Mouse (Mus musculus): ENCODE data around the gene Fam120a.

Fam120a gene

GRCm38 (mm10) chr13:48858779-48859178, 109.0 kb downstream of the Fam120a start:
- DNase-seq (ENCODE audit: extremely low read depth, low read depth), result no peak

- DNase-seq (ENCODE audit: extremely low read depth, low read depth), result no peak
Observed at GRCm38 (mm10) chr13:48858054-48858453, 109.8 kb downstream of the Fam120a start.

- DNase-seq (ENCODE audit: extremely low read depth, low read depth), result no peak
Observed at GRCm38 (mm10) chr13:48857246-48857932, 110.4 kb downstream of the Fam120a start.

- DNase-seq (ENCODE audit: extremely low read depth, low read depth), result no peak
Observed at GRCm38 (mm10) chr13:48853947-48854346, 113.9 kb downstream of the Fam120a start.

GRCm38 (mm10) chr13:48853475-48853874, 114.3 kb downstream of the Fam120a start:
- no peak for DNase-seq (ENCODE audit: extremely low read depth, low read depth)

GRCm38 (mm10) chr13:48852859-48853258, 115.0 kb downstream of the Fam120a start:
- DNase-seq (ENCODE audit: extremely low read depth, low read depth), result no peak

GRCm38 (mm10) chr13:48851719-48852118, 116.1 kb downstream of the Fam120a start:
- no peak for DNase-seq (ENCODE audit: extremely low read depth, low read depth)

GRCm38 (mm10) chr13:48850771-48851170, 117.0 kb downstream of the Fam120a start:
- no peak for DNase-seq (ENCODE audit: extremely low read depth, low read depth)

- no peak for DNase-seq (ENCODE audit: extremely low read depth, low read depth)
Observed at GRCm38 (mm10) chr13:48850326-48850725, 117.5 kb downstream of the Fam120a start.

- no peak for DNase-seq (ENCODE audit: extremely low read depth, low read depth)
Observed at GRCm38 (mm10) chr13:48849155-48849554, 118.7 kb downstream of the Fam120a start.

GRCm38 (mm10) chr13:48845308-48845707, 122.5 kb downstream of the Fam120a start:
- peak; percentile 98 for DNase-seq (ENCODE audit: extremely low read depth, low read depth)

- no peak for DNase-seq (ENCODE audit: extremely low read depth, low read depth)
Observed at GRCm38 (mm10) chr13:48843530-48843929, 124.3 kb downstream of the Fam120a start.

- no peak for DNase-seq (ENCODE audit: extremely low read depth, low read depth)
Observed at GRCm38 (mm10) chr13:48841905-48842592, 125.8 kb downstream of the Fam120a start.

GRCm38 (mm10) chr13:48838284-48838683, 129.5 kb downstream of the Fam120a start:
- peak; percentile 36 for DNase-seq (ENCODE audit: extremely low read depth, low read depth)

GRCm38 (mm10) chr13:48837537-48837936, 130.3 kb downstream of the Fam120a start:
- no peak for DNase-seq (ENCODE audit: extremely low read depth, low read depth)

- DNase-seq (ENCODE audit: extremely low read depth, low read depth), result no peak
Observed at GRCm38 (mm10) chr13:48830528-48831250, 137.1 kb downstream of the Fam120a start.

- no peak for DNase-seq (ENCODE audit: extremely low read depth, low read depth)
Observed at GRCm38 (mm10) chr13:48829780-48830179, 138.0 kb downstream of the Fam120a start.

Measured in MEL-GATA-1-ER (cell line).